Mouse (Mus musculus) forebrain, embryonic 15.5 days (tissue): ENCODE results near the gene Ptdss2. TPM values are rescaled to one million over a fixed set of nuclear protein-coding genes. Genes with fewer than 3 reads are reported as not detected.
A peak's percentile ranks its signal among the peaks of the same experiment; 100 is the strongest.

Experiments
- ATAC-seq: fragments of 200-750 bp; cut with Nextera tagmentation; replicated peaks from 2 replicates; pipeline ENCODE4 v1.8.0; 2017; ENCODE audit warnings: mild to moderate bottlenecking, moderate TSS enrichment, moderate library complexity
- H3K27ac ChIP-seq: fragments of 300-500 bp; sonication (generic); replicated peaks from 2 replicates; pipeline ENCODE4 v1.5.1; 2015; ENCODE audit warnings: mild to moderate bottlenecking, inconsistent platforms
- H3K27me3 ChIP-seq: fragments of 300-500 bp; sonication (generic); 2 replicates; pipeline ENCODE4 v1.6.1; 2015; ENCODE audit warnings: inconsistent platforms
- H3K36me3 ChIP-seq: fragments of 300-500 bp; sonication (generic); 2 replicates; pipeline ENCODE4 v1.6.1; 2015; ENCODE audit warnings: mild to moderate bottlenecking, inconsistent platforms
- H3K4me1 ChIP-seq: fragments of 300-500 bp; sonication (generic); 2 replicates; pipeline ENCODE4 v1.6.1; 2015; ENCODE audit warnings: inconsistent platforms
- H3K4me2 ChIP-seq: fragments of 300-500 bp; sonication (generic); replicated peaks from 2 replicates; pipeline ENCODE4 v1.6.1; 2015; ENCODE audit warnings: mild to moderate bottlenecking, inconsistent platforms
- H3K4me3 ChIP-seq: fragments of 300-500 bp; sonication (generic); 2 replicates; pipeline ENCODE4 v1.5.1; 2015; ENCODE audit warnings: mild to moderate bottlenecking, inconsistent platforms
- H3K9ac ChIP-seq: fragments of 300-500 bp; sonication (generic); replicated peaks from 2 replicates; pipeline ENCODE4 v1.6.1; 2015; ENCODE audit warnings: mild to moderate bottlenecking, inconsistent platforms
- H3K9me3 ChIP-seq: fragments of 300-500 bp; sonication (generic); 2 replicates; pipeline ENCODE4 v1.6.1; 2016; ENCODE audit warnings: inconsistent platforms
- WGBS: fragments of 180-500 bp; shearing (Covaris S2); methylation state at CpG from one replicate; pipeline ENCODE4 v1.1.7; 2015; ENCODE audit warnings: mixed read lengths; 5-methylcytosine and 5-hydroxymethylcytosine counted together
- polyA plus RNA-seq: library from polyadenylated mRNA; unstranded; fragments of >200 nt; fragmentation: Nextera tagmentation; extraction: Ambion mirVana; gene quantifications from 2 replicates; pipeline ENCODE4 v1.2.1, GENCODE M21; 2015

Gene Ptdss2
- polyA plus RNA-seq, 1 experiment from 2014 or later: 74.5 TPM

GRCm38 (mm10) chr7:141096021-141096420 lies 26.2 kb upstream of the Ptdss2 start:
- Histone ChIP-seq H3K9ac (no peak overlapping the region), H3K9me3 (no peaks in the 10 kb centered on the region), H3K27ac (no peak overlapping the region), H3K27me3 (peaks cover 27% of the 10 kb centered on the region), H3K4me3 (no peak overlapping the region), H3K36me3 (no peaks in the 10 kb centered on the region), H3K4me2 (no peak overlapping the region), H3K4me1 (peaks cover 17% of the 10 kb centered on the region; the same call in 1 of the 2 replicates)
- no peak for ATAC-seq
- 82% methylated on average over 6 of the region's 6 CpGs for WGBS

DNA sequence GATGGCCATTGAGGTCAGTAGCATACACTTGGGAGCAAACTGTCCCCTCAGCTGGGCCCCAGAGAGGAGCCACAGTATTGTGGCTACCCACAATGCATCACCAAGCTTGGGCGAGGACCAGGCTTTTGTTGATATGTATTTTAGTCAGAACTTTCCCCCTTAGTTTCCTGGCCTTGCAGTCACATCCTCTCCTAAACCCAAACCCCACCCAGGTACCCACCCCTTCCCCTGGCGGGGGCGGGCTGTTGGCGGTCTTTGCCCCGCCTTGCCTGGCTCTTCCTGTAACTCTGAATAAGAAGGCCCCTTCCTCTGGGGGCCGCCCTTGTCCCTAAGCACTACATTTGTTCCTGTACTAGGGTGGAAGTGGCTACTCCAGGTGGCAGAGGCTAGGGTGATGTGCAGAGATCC lies 25.5 kb upstream of the Ptdss2 start:
- no peaks in the 10 kb centered on the region for H3K9me3 ChIP-seq
- H3K4me1 ChIP-seq: peaks cover 17% of the 10 kb centered on the region; the same call in 1 of the 2 replicates
- ATAC-seq: no peak
- no peak overlapping the region for H3K9ac ChIP-seq
- no peaks in the 10 kb centered on the region for H3K36me3 ChIP-seq
- 38% methylated on average over 6 of the region's 6 CpGs for WGBS
- H3K27me3 ChIP-seq: peaks cover 33% of the 10 kb centered on the region
- no peak overlapping the region for H3K4me3 ChIP-seq
- H3K27ac ChIP-seq: no peak overlapping the region
- H3K4me2 ChIP-seq: no peak overlapping the region

GRCm38 (mm10) chr7:141097177-141097576 lies 25.0 kb upstream of the Ptdss2 start:
- no peak overlapping the region for H3K4me2 ChIP-seq
- peaks cover 15% of the 10 kb centered on the region; the same call in 1 of the 2 replicates for H3K4me1 ChIP-seq
- peaks cover 38% of the 10 kb centered on the region for H3K27me3 ChIP-seq
- ATAC-seq: no peak
- 87% methylated on average over 5 of the region's 5 CpGs for WGBS
- H3K36me3 ChIP-seq: no peaks in the 10 kb centered on the region
- H3K9me3 ChIP-seq: no peaks in the 10 kb centered on the region
- no peak overlapping the region for H3K4me3 ChIP-seq
- no peak overlapping the region for H3K27ac ChIP-seq
- no peak overlapping the region for H3K9ac ChIP-seq

DNA sequence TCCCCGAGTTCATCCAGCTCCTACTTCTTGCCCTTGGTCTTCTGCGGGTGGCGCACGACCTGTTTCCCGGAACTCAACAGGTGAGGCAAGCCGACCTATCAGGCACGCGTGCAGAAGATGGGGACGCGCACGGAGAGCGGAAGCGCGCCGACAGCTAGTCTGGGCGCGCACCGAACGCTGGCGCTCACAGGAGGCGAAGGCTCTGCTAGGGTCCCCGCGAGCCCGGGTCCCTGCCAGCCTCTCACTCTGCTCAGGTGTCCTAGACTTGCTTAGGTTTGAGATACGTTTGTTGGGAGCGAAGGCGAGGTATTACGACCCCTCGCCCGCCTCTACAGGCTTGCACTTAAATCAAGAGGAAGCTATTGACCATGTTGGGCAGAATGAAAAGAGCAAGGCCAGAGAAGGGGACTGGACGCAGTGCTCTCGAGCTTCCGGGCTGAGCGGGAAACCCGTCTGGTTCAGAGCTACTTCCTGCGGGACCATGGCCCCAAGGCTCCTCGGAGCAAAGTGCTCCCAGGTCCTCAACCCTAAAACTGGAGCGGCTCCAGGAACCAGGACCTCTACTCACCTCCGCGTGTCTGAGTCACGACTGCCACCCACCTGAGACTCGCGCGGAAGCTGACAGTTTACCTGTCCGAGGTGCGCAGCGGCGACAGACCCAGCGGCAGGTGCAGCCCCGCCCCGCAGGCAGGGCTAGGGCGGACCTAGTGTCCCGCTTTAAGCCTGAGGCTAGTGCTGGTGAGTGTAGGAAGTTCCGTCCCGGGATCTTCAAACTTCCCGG lies 22.1 kb upstream of the Ptdss2 start, which contains the start of gene Sigirr:
Gene Sigirr, minus strand, starts transcription at position 662 of the 781 bp plus-strand sequence.
- Histone ChIP-seq H3K4me2 (peak within 1 kb of the TSS; percentile 57), H3K4me1 (peaks cover 12% of the 10 kb centered on the region; the same call in 1 of the 2 replicates), H3K27ac (no peak within 1 kb of the TSS), H3K27me3 (peaks cover 38% of the 10 kb centered on the region), H3K4me3 (peak within 1 kb of the TSS; percentile 38), H3K9me3 (no peaks in the 10 kb centered on the region), H3K36me3 (no peaks in the 10 kb centered on the region), H3K9ac (peak within 1 kb of the TSS; percentile 31; the same call in 1 of the 2 replicates)
- WGBS: 1% methylated on average over 56 of the region's 56 CpGs
- ATAC-seq: peak; percentile 55; the same call in 1 of the 2 replicates

GRCm38 (mm10) chr7:141103161-141103560 lies 19.0 kb upstream of the Ptdss2 start:
- 69% methylated on average over 3 of the region's 3 CpGs for WGBS

DNA sequence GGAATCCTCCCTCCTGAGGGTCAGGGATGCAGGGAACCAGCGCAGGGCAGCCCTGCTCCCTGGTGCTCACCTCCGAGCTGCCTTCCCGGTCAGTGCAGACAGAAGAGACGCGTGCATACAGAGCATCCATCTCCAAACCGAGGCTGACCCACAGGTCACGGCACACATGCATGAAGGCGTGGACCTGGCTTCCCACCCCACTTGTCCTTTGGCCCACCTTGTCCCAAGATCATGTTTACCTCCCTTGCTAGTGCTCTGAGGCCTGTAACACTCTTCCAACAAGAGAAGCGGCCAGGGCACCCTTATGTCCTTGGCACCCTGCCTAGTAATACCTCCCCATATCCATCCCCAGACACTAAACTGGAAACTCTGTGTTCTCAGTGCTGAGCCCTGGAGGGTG lies 6.3 kb upstream of the Ptdss2 start:
- no peak for ATAC-seq
- Histone ChIP-seq H3K4me1 (no peaks in the 10 kb centered on the region), H3K27ac (no peak overlapping the region), H3K4me2 (no peak overlapping the region), H3K27me3 (no peaks in the 10 kb centered on the region), H3K9me3 (no peaks in the 10 kb centered on the region), H3K36me3 (no peaks in the 10 kb centered on the region), H3K9ac (no peak overlapping the region), H3K4me3 (no peak overlapping the region)
- WGBS: 89% methylated on average over 9 of the region's 9 CpGs

More at GRCm38 (mm10) chr7:141103161-141103560, 19.0 kb upstream of the Ptdss2 start:
- no peak overlapping the region for H3K27ac ChIP-seq
- H3K9me3 ChIP-seq: no peaks in the 10 kb centered on the region
- H3K4me3 ChIP-seq: no peak overlapping the region
- no peak overlapping the region for H3K9ac ChIP-seq
- peaks cover 12% of the 10 kb centered on the region; the same call in 1 of the 2 replicates for H3K4me1 ChIP-seq
- H3K36me3 ChIP-seq: no peaks in the 10 kb centered on the region
- peaks cover 37% of the 10 kb centered on the region for H3K27me3 ChIP-seq
- ATAC-seq: no peak
- H3K4me2 ChIP-seq: no peak overlapping the region

DNA sequence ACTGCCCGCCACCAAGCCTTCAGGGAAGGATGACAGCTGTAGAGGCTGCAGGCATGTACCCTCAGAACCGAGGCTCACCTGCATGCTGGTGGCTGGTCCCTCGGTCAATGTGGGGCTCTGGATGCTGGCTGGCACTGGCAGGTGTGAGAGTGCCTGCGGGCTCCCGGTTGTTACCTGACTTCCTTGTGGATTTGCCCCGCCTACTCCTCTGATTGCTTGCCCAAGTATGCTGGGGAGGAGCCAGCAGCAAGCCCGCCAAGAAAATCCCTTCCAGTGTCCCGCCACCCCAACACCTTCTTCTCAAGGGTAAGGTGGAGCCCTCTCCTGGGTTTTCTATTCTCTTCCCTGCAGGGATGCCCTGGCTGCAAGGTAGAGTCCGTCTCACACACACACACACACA lies 4.5 kb upstream of the Ptdss2 start, which contains the start of gene Ano9:
Gene Ano9, minus strand, starts transcription at position 171 of the 400 bp plus-strand sequence.
- no peaks in the 10 kb centered on the region for H3K27me3 ChIP-seq
- H3K9ac ChIP-seq: no peak within 1 kb of the TSS
- H3K4me3 ChIP-seq: no peak within 1 kb of the TSS
- no peaks in the 10 kb centered on the region for H3K9me3 ChIP-seq
- WGBS: 17% methylated on average over 9 of the region's 9 CpGs
- H3K4me2 ChIP-seq: no peak within 1 kb of the TSS
- no peaks in the 10 kb centered on the region for H3K36me3 ChIP-seq
- H3K4me1 ChIP-seq: no peaks in the 10 kb centered on the region
- no peak within 1 kb of the TSS for H3K27ac ChIP-seq
- ATAC-seq: no peak

DNA sequence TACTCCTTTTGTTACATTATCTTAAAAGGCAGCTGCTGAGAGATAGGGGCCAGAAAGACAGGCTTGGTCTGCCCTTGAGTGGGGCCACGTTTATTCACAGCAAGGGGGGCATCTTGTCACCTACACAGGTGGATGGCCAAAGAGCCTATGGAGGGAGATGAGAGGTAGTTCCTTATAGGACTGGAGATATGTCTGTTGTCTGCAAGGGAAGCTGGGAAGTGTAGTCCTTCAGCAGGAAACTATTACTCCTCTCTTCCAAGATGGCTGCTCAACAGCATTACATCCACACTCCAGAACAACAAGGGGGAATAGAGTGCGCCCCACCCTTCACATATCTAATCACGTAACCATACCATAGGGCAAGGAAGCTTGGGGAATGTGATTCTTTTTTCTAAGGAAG lies 2.7 kb upstream of the Ptdss2 start:
- Histone ChIP-seq H3K4me3 (no peak overlapping the region), H3K9me3 (no peaks in the 10 kb centered on the region), H3K36me3 (no peaks in the 10 kb centered on the region), H3K9ac (no peak overlapping the region), H3K27ac (no peak overlapping the region), H3K4me2 (no peak overlapping the region), H3K4me1 (no peaks in the 10 kb centered on the region), H3K27me3 (no peaks in the 10 kb centered on the region)
- ATAC-seq: no peak
- WGBS: 71% methylated on average over 3 of the region's 3 CpGs

DNA sequence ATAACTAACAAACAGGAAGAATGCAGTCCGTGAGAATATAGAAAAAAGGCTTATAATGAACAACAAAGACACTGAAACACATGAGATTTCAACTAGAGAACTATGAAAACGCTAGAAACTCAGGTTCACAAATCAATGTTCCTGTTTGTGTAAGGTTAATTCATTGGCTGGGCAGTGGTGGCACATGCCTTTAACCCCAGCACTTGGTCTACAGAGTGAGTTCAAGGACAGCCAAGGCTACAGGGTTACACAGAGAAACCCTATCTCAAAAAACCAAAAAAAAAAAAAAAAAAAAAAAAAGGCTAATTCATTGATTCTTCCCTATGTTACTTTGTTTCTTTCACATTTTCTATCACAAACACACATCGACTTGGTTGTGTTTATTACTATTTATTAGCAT lies 1.6 kb upstream of the Ptdss2 start:
- Histone ChIP-seq H3K4me2 (no peak overlapping the region), H3K27me3 (no peaks in the 10 kb centered on the region), H3K9ac (no peak overlapping the region), H3K9me3 (no peaks in the 10 kb centered on the region), H3K36me3 (no peaks in the 10 kb centered on the region), H3K4me1 (no peaks in the 10 kb centered on the region), H3K4me3 (no peak overlapping the region), H3K27ac (no peak overlapping the region)
- WGBS: 89% methylated on average over 3 of the region's 3 CpGs
- no peak for ATAC-seq

GRCm38 (mm10) chr7:141121051-141121531 lies 1.1 kb upstream of the Ptdss2 start:
- Histone ChIP-seq H3K4me3 (no peak overlapping the region), H3K4me1 (no peaks in the 10 kb centered on the region), H3K36me3 (no peaks in the 10 kb centered on the region), H3K4me2 (no peak overlapping the region), H3K27ac (no peak overlapping the region), H3K27me3 (no peaks in the 10 kb centered on the region), H3K9me3 (no peaks in the 10 kb centered on the region), H3K9ac (no peak overlapping the region)
- 85% methylated on average over 5 of the region's 5 CpGs for WGBS
- no peak for ATAC-seq

DNA sequence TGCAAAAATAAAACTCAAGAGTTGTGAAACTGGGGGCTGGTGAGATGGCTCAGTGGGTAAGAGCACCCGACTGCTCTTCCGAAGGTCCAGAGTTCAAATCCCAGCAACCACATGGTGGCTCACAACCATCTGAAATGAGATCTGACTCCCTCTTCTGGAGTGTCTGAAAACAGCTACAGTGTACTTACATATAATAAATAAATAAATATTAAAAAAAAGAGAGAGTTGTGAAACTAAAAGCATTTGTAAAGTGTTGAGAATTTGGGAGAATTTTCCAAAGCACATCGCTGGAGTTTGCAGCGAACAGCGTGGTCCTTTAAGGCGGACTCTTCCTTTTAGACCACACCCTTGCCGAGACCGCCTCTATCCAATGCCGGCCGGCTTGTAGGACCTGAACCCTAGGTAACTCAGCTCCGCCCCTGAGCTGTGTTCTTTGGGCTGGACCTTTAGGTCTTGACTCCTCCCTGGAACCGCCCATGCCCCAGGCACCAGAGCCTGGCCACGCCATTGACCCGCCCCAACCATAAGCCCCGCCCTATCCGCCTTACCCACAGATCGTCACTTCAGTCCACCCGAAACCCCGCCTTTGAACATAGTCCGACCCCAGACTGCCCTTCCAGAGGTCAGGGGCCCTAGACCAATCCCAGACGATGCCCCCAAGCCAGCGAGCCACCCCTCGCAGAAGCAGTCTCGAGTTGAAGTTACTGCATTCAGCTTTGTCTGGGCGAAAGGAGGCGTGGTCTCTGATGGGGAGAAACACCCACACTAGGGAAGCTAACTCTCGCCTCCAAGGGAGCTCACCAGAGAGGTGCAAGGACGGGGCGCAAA lies 721 bp downstream of the Ptdss2 start:
- H3K4me1 ChIP-seq: no peaks in the 10 kb centered on the region
- H3K27me3 ChIP-seq: no peaks in the 10 kb centered on the region
- no peaks in the 10 kb centered on the region for H3K36me3 ChIP-seq
- H3K9me3 ChIP-seq: no peaks in the 10 kb centered on the region
- 3% methylated on average over 29 of the region's 29 CpGs for WGBS
- H3K27ac ChIP-seq: peak overlapping the region; percentile 78
- ATAC-seq: peak; percentile 96
- peak overlapping the region; percentile 75 for H3K4me2 ChIP-seq
- peak overlapping the region; percentile 50 for H3K4me3 ChIP-seq
- H3K9ac ChIP-seq: peak overlapping the region; percentile 83

DNA sequence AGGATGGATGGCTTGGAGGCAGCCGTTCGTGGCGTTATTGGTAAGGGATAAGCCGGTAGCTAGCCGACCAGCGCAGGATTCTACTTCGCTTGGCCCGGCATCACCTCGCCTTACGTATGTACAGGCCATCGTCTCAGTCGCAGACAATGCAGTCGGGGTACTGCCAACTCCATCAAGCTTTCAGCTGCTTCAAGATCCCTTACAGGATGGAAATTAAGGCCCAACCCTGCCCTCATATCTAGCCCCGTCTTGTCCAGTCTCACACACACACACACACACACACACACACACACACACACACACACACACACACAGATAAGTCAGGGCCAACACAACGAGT lies 1.3 kb downstream of the Ptdss2 start:
- H3K4me2 ChIP-seq: peak overlapping the region; percentile 75
- peak overlapping the region; percentile 78 for H3K27ac ChIP-seq
- WGBS: 3% methylated on average over 15 of the region's 15 CpGs
- H3K9ac ChIP-seq: peak overlapping the region; percentile 83
- H3K9me3 ChIP-seq: no peaks in the 10 kb centered on the region
- no peaks in the 10 kb centered on the region for H3K4me1 ChIP-seq
- ATAC-seq: no peak; the same call in 1 of the 2 replicates
- no peaks in the 10 kb centered on the region for H3K36me3 ChIP-seq
- no peaks in the 10 kb centered on the region for H3K27me3 ChIP-seq
- H3K4me3 ChIP-seq: peak overlapping the region; percentile 50
